Mouse (Mus musculus): ENCODE measurements at regions not wholly inside any gene's neighbourhood (a gene's known extent, or its start where the extent isn't known, plus 50 kb on each side); places are given as distances from the start of the nearest gene placed in this dataset.
A peak's percentile ranks its signal among the peaks of the same experiment; 100 is the strongest.

DNA sequence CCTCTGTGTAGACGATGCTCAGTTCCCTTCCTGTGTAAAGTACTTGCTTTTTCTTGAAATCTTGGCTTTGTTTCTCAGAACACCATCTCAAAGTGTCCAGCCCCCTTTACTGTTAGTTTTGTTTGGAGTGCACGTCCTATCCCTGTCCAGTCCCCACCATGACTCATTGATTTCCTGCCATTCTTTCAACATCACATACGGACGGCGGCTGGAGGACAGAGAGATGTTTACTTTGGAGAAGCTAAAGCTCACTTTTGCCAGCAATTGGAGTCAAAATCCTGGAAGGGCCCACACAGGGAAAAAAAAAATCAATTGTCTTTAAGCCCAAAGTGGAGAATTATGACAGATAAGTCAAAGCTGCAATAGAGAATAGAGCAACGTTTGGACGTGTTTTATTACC lies 51.8 kb downstream of the Gm5426 start:
- Histone ChIP-seq H3K36me3 (no peaks in the 10 kb centered on the region), H3K27me3 (no peaks in the 10 kb centered on the region), H3K4me1 (replicated peaks) (0 out of 2 replicates have a peak, but pooled peaks cover 11% of the 10 kb centered on the region), H3K4me3 (replicated peaks) (no peak overlapping the region), H3K27ac (0 out of 2 replicates have a peak overlapping the region, but pooled peaks have one; percentile 29), H3K4me2 (no peak overlapping the region), H3K9ac (no peak overlapping the region), H3K9me3 (replicated peaks) (no peaks in the 10 kb centered on the region)
- peak; percentile 60; the same call in 1 of the 2 replicates for ATAC-seq (ENCODE audit: low read depth)
- DNase-seq = no peak
- WGBS (ENCODE audit: insufficient replicate concordance) = 39% methylated on average over 7 of the region's 7 CpGs

DNA sequence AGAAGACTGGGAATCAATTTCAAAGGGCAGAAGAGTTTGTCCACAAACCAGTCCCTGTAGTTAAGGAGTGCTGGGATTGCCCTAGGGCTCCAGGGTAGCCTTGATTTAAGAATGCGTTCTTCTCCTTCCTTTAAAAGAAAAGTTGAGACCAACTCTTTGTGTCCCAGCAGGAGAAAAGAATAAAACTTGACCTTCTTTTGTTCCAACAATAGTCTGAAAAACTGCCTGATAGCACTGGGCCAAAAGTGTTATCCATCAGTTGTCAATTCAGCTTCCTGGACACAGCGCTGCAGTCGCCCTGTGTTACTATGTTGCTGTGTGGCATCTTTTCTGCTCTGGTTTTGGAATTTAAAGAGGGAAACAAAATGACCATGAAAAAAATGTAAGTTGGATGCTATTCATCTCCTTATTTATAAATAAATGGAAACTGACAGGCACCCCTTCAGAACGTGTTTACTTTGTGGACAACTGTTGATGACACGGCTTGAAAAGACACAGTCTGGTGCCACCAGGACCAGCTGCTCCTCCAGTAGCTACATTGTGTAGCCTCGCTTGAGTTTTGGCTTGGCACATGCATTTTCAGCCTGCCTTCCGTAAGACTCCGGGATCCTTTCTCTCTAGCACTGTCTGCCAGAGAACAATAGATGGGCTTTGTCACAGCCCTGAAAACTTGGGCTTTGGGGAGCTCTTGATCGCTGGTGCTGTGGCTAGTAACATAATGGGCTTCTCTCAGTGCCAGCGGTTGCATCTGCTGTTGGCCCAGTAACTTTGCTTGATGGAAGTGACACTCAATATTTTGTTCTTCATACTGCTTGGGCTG lies 54.0 kb downstream of the Gm5426 start:
- Histone ChIP-seq H3K36me3 (no peaks in the 10 kb centered on the region), H3K4me2 (no peak overlapping the region), H3K27ac (no peak overlapping the region), H3K9ac (no peak overlapping the region), H3K27me3 (no peaks in the 10 kb centered on the region), H3K4me1 (replicated peaks) (0 out of 2 replicates have a peak, but pooled peaks cover 11% of the 10 kb centered on the region), H3K9me3 (replicated peaks) (no peaks in the 10 kb centered on the region), H3K4me3 (replicated peaks) (no peak overlapping the region)
- ATAC-seq (ENCODE audit: low read depth) (no peak), DNase-seq (no peak)
- 70% methylated on average over 10 of the region's 10 CpGs for WGBS (ENCODE audit: insufficient replicate concordance)

DNA sequence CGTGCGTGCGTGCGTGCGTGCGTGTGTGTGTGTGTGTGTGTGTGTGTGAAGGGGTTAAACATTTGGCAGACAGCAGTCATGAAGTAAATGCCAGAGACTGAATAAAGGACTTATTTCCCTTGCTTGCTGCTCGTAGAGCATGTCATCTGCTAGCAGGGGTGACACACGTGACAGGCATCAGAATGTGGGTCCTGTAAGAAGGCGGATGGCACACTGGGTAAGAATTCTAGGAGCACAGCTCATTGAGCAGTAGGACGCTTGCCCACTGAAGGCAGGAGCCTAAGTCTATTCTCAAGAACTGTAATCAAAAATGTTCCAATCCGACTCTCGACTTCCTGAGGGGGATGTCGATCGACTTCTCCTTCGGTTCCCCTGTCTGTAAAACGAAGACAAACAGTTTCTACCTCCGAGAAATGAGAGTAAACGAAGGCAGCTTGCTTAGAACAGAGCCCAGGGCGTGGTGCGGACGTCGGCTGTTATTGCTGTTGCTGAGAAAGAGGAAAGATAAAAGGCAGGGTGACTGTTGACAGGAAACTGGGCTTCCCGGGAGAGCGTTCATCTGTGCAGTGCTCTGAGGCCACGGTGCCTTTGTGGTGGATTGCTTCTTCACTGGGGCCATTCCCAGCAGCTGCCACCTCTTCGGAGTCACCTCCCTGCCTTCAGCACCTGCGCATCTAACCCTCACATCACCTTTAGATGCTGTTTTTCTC lies 64.7 kb downstream of the Gm5426 start:
- peak overlapping the region; percentile 55 for H3K27ac ChIP-seq
- DNase-seq (no peak), ATAC-seq (ENCODE audit: low read depth) (peak; percentile 71)
- H3K36me3 ChIP-seq = no peaks in the 10 kb centered on the region
- peak overlapping the region; percentile 52 for H3K4me2 ChIP-seq
- 0 out of 2 replicates have a peak overlapping the region, but pooled peaks have one; percentile 19 for H3K4me3 ChIP-seq (replicated peaks)
- no peaks in the 10 kb centered on the region for H3K9me3 ChIP-seq (replicated peaks)
- H3K27me3 ChIP-seq = no peaks in the 10 kb centered on the region
- H3K4me1 ChIP-seq (replicated peaks) = peaks cover 48% of the 10 kb centered on the region
- WGBS (ENCODE audit: insufficient replicate concordance) = 38% methylated on average over 27 of the region's 27 CpGs
- no peak overlapping the region for H3K9ac ChIP-seq

DNA sequence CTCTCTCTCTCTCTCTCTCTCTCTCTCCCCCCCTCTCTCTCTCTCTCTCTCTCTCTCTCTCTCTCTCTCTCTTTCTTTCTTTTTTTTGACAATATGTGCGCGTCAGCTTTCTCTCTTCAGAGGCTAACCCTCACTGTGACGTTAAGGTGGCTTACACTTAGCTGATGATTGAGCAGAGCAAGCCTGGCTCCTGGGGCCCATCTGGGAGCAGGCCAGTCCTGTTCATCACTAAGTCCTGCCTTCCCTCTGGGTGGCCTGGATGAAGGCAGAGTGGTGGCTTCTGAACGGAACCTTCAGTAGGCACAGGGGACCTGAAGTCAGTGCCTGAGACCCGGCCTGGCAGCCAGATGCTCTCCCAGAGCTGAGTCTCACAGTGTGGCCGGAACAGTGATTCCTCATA lies 65.5 kb downstream of the Gm5426 start:
- 61% methylated on average over 6 of the region's 6 CpGs for WGBS (ENCODE audit: insufficient replicate concordance)
- H3K4me1 ChIP-seq (replicated peaks) = peaks cover 53% of the 10 kb centered on the region
- H3K9ac ChIP-seq = no peak overlapping the region
- H3K9me3 ChIP-seq (replicated peaks) = no peaks in the 10 kb centered on the region
- no peak for DNase-seq
- H3K27me3 ChIP-seq = no peaks in the 10 kb centered on the region
- H3K4me2 ChIP-seq = no peak overlapping the region
- no peak overlapping the region for H3K27ac ChIP-seq
- ATAC-seq (ENCODE audit: low read depth) = no peak
- H3K4me3 ChIP-seq (replicated peaks) = no peak overlapping the region
- H3K36me3 ChIP-seq = no peaks in the 10 kb centered on the region

DNA sequence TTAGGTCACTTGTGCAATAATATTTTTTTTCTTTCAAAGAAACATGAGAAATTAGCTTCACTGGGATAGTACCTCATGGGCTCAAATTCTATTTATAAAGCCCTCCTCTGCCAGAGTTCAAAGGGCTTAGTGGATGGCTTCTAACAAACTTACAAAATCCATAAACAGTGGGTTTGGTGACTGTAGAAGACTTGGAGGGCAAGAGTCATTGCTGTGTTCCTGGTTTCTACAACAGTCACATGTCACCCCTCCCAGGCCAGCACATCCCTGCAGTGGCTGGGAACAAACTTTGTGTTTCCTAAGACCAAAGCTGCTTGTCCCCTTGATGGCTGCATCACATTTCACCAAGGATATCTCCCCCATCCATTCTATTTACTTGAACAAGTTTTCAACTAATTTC lies 66.5 kb downstream of the Gm5426 start:
- no peaks in the 10 kb centered on the region for H3K27me3 ChIP-seq
- H3K36me3 ChIP-seq = no peaks in the 10 kb centered on the region
- no peak overlapping the region for H3K27ac ChIP-seq
- DNase-seq (no peak), ATAC-seq (ENCODE audit: low read depth) (no peak)
- H3K4me1 ChIP-seq (replicated peaks) = peaks cover 57% of the 10 kb centered on the region
- H3K9me3 ChIP-seq (replicated peaks) = no peaks in the 10 kb centered on the region
- no peak overlapping the region for H3K9ac ChIP-seq
- no peak overlapping the region for H3K4me3 ChIP-seq (replicated peaks)
- H3K4me2 ChIP-seq = no peak overlapping the region

DNA sequence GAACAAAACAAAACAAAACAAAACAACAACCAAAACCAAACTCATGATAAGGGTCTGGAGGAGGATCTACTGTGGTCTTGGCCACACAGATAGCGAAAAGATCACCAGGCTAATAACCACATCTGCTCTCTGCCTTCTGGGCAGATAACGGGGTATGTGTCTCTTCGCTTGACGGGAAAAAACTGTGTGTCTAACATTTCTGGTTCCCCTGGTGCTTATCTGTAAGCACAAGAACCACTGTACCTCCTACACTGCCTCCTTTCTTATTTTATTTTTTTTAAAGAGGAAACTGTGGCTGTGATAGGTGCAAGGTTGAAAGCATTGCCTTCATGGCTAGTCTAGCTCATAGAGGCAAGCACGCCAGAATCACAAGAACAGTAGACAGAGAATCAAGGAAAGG lies 67.8 kb downstream of the Gm5426 start:
- H3K36me3 ChIP-seq = no peaks in the 10 kb centered on the region
- 17% methylated on average over 5 of the region's 5 CpGs for WGBS (ENCODE audit: insufficient replicate concordance)
- H3K4me2 ChIP-seq = peak overlapping the region; percentile 15
- H3K27ac ChIP-seq = no peak overlapping the region; the same call in 1 of the 2 replicates
- no peaks in the 10 kb centered on the region for H3K9me3 ChIP-seq (replicated peaks)
- DNase-seq (peak; percentile 62), ATAC-seq (ENCODE audit: low read depth) (peak; percentile 89)
- no peak overlapping the region for H3K4me3 ChIP-seq (replicated peaks)
- H3K4me1 ChIP-seq (replicated peaks) = peaks cover 57% of the 10 kb centered on the region
- H3K27me3 ChIP-seq = no peaks in the 10 kb centered on the region
- H3K9ac ChIP-seq = no peak overlapping the region

DNA sequence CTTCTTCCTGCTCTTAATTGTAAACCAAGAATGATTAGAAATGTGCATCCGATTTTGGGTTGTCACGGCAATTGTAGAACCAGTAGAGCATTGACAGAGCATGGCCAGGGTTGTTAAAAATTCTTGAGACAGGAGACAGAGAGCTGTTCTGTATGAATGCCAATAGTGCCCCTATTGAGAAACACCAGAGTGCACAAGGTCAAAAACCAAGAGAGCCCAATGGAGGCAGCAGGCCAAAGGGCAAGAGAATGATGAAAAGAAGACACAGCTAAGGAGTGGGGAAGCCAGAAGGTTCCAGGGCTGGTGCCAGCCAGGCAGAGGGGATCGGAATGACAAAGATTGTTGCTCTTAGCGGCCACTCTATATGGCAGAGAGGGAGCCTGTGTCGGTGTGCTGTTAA lies 72.8 kb downstream of the Gm5426 start:
- no peak overlapping the region for H3K4me3 ChIP-seq (replicated peaks)
- no peaks in the 10 kb centered on the region for H3K36me3 ChIP-seq
- WGBS (ENCODE audit: insufficient replicate concordance) = 78% methylated on average over 5 of the region's 5 CpGs

DNA sequence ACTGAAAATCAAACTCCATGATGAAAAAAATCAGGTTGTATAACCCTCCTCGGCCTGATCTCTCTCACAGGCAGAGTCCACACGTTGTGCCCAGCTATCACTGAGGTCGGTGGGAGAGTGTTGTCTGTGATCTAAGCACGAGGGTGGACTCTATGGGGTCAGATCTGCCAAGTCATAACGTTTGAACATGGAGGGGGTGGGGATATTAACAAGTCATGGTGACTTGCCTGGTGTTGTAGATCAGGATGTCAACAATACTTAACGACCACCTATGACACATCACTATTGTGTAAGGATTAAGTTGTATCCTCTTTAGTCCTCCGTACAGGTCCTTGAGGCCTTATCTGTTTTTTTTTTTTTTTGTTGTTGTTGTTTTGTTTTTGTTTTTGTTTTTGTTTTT lies 74.8 kb downstream of the Gm5426 start:
- no peaks in the 10 kb centered on the region for H3K36me3 ChIP-seq
- H3K4me1 ChIP-seq (replicated peaks) = peaks cover 8% of the 10 kb centered on the region
- H3K9ac ChIP-seq = no peak overlapping the region
- WGBS (ENCODE audit: insufficient replicate concordance) = 42% methylated on average over 7 of the region's 7 CpGs
- H3K27ac ChIP-seq = no peak overlapping the region
- no peaks in the 10 kb centered on the region for H3K9me3 ChIP-seq (replicated peaks)
- H3K4me3 ChIP-seq (replicated peaks) = no peak overlapping the region
- peak; percentile 32; the same call in 1 of the 2 replicates for ATAC-seq (ENCODE audit: low read depth)
- no peaks in the 10 kb centered on the region for H3K27me3 ChIP-seq
- H3K4me2 ChIP-seq = no peak overlapping the region
- no peak for DNase-seq

More for the DNA sequence above, 72.8 kb downstream of the Gm5426 start:
- no peak for DNase-seq
- H3K9ac ChIP-seq = no peak overlapping the region
- ATAC-seq (ENCODE audit: low read depth) = no peak
- H3K27me3 ChIP-seq = no peaks in the 10 kb centered on the region
- no peaks in the 10 kb centered on the region for H3K9me3 ChIP-seq (replicated peaks)
- H3K4me2 ChIP-seq = no peak overlapping the region
- peaks cover 26% of the 10 kb centered on the region for H3K4me1 ChIP-seq (replicated peaks)
- H3K27ac ChIP-seq = no peak overlapping the region

DNA sequence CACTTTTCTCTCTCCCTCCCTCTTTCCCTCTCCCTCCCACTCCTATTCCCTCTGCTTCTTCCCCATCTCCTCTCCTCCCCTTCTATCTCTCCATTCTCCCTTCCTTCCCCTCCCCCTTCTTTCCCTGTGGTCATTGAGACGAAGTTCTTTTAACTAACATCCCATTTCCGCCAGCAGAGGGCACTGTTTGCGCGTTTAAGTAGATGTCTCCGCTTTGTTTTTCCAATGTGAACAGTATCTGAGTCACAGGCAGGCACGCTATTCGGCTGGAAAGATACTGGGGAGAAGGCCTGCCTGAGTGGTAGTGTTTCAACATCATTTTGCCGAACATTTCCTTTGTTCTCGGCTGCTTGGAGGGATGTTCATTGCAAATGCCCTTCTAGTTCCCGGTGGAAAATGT lies 77.5 kb downstream of the Gm5426 start:
- no peaks in the 10 kb centered on the region for H3K27me3 ChIP-seq
- no peak overlapping the region for H3K4me3 ChIP-seq (replicated peaks)
- H3K27ac ChIP-seq = no peak overlapping the region
- ATAC-seq (ENCODE audit: low read depth) = peak; percentile 60
- no peak overlapping the region for H3K4me2 ChIP-seq
- no peak overlapping the region for H3K9ac ChIP-seq
- DNase-seq = peak; percentile 56
- H3K36me3 ChIP-seq = no peaks in the 10 kb centered on the region
- H3K4me1 ChIP-seq (replicated peaks) = no peaks in the 10 kb centered on the region; the same call in 1 of the 2 replicates
- WGBS (ENCODE audit: insufficient replicate concordance) = 3% methylated on average over 10 of the region's 10 CpGs
- no peaks in the 10 kb centered on the region for H3K9me3 ChIP-seq (replicated peaks)

DNA sequence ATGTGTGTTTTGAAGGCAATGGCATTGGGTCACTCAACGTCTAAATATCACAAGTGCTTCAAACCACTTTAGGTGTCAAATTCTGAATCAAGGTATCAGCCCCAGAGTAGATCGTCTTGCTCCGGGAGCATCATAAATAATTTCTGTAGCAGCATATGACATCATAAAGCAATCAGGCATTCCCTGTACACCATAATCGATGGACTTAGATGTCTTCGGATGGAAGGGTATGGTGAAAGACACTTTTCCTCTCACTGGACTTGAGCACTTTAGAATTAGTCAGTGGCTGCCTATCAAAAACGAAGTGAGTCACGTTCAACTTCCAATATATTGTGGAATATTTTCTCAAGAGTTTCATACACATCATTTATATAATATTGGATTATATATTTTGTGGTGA lies 77.9 kb downstream of the Gm5426 start:
- H3K4me1 ChIP-seq (replicated peaks) = no peaks in the 10 kb centered on the region; the same call in 1 of the 2 replicates
- no peak overlapping the region for H3K9ac ChIP-seq
- no peak overlapping the region for H3K4me2 ChIP-seq
- H3K36me3 ChIP-seq = no peaks in the 10 kb centered on the region
- H3K27me3 ChIP-seq = no peaks in the 10 kb centered on the region
- 67% methylated on average over 7 of the region's 7 CpGs for WGBS (ENCODE audit: insufficient replicate concordance)
- H3K4me3 ChIP-seq (replicated peaks) = no peak overlapping the region
- no peak overlapping the region for H3K27ac ChIP-seq
- no peak for ATAC-seq (ENCODE audit: low read depth)
- H3K9me3 ChIP-seq (replicated peaks) = no peaks in the 10 kb centered on the region
- DNase-seq = no peak

DNA sequence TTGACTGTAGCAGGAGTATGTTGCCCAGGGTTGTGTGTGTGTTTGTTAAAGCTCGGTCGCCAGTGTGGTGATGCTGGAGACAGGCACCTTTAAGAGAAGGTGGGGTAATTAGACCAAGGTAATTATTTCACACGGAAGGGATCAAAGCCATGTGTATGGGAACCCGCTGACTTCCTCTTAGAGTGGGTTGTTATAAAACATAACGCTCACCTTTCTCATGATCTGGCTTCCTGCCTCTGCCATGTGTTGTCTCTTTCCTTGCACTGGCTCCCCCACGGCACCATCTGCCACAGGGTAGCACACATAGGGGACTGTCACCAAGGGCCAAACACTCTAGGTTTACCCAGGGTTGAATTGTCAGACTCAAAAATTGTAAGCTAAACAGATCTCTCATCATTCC lies 78.5 kb downstream of the Gm5426 start:
- Histone ChIP-seq H3K4me2 (no peak overlapping the region), H3K4me1 (replicated peaks) (no peaks in the 10 kb centered on the region; the same call in 1 of the 2 replicates), H3K4me3 (replicated peaks) (no peak overlapping the region), H3K27me3 (no peaks in the 10 kb centered on the region), H3K9ac (no peak overlapping the region), H3K36me3 (no peaks in the 10 kb centered on the region), H3K27ac (no peak overlapping the region), H3K9me3 (replicated peaks) (no peaks in the 10 kb centered on the region)
- ATAC-seq (ENCODE audit: low read depth) (no peak), DNase-seq (no peak)
- WGBS (ENCODE audit: insufficient replicate concordance) = 70% methylated on average over 6 of the region's 6 CpGs

All from liver, embryonic 13.5 days (tissue).